Mouse (Mus musculus) lung, adult 2 months (tissue): Measurements from ENCODE around the gene Ipo8.

Experiments
- CTCF ChIP-seq: fragments of 200-500 bp; IDR thresholded peaks from 2 replicates; pipeline ENCODE4 v1.5.1; 2011; ENCODE audit warnings: mild to moderate bottlenecking, low read length, control low read depth; ENCODE audit not compliant: insufficient read depth
- POLR2A ChIP-seq: fragments of 200-500 bp; IDR thresholded peaks from 2 replicates; pipeline ENCODE4 v1.6.1; 2011; ENCODE audit warnings: low read depth, mild to moderate bottlenecking, control low read depth, low read length, borderline replicate concordance; ENCODE audit errors: extremely low read depth

- TF ChIP-seq CTCF (no peak), POLR2A (no peak)
Measured at GRCm38 (mm10) chr6:148761967-148762712, 69.1 kb downstream of the Ipo8 start.
